Mouse (Mus musculus): ENCODE results near the gene Tbc1d8.

DNA sequence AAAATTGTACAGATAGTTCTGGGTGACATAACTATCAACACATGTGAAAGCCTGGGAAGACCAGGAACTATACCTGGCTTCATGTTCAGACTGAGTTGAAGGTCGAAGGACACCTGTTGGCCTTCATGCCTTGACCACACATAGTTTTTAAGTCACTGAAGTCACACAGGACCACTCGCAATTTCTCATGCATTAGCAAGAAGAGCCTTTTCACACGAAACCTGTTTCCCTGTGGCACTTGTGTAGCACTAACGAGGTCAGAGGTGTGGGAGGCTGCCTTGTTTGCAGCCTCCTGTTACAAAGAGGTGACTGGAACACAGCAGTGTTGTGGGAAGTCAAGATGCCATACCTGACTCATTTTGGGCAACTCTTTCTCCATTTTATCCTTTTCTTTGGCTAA lies 105.2 kb downstream of the Tbc1d8 start:
- TF ChIP-seq CTCF (conservative IDR thresholded peaks at IDR 0.05; ENCODE audit: low read length) (no peak), NANOG (IDR thresholded peaks at IDR 0.05; ENCODE audit: borderline replicate concordance, low read length) (no peak)
